Mouse (Mus musculus) liver, embryonic 14.5 days (tissue): Measurements from ENCODE around the gene 9530002B09Rik. TPM values are rescaled to one million over a fixed set of nuclear protein-coding genes. Genes with fewer than 3 reads are reported as not detected.

Source experiments
- ATAC-seq: fragments of 200-750 bp; cut with Nextera tagmentation; 2 replicates; pipeline ENCODE4 v1.8.0; 2017; ENCODE audit warnings: moderate number of reproducible peaks, mild to moderate bottlenecking, moderate library complexity; ENCODE audit not compliant: insufficient read depth
- DNase-seq, 3 experiments: peaks; one replicate each; pipeline ENCODE4 v3.0.0-alpha.2; 2012 to 2013; ENCODE audit warnings: low read depth in 3 of 3, low spot score in 3 of 3
- H3K27ac ChIP-seq: fragments of 300-500 bp; sonication (generic); 2 replicates; pipeline ENCODE4 v1.5.1; 2014; ENCODE audit warnings: moderate library complexity, mild to moderate bottlenecking, control low read depth, inconsistent platforms
- H3K27me3 ChIP-seq: fragments of 300-500 bp; sonication (generic); 2 replicates; pipeline ENCODE4 v1.6.1; 2014; ENCODE audit warnings: mild to moderate bottlenecking, low read length, moderate library complexity; ENCODE audit not compliant: control insufficient read depth, insufficient read depth
- H3K36me3 ChIP-seq: fragments of 300-500 bp; sonication (generic); replicated peaks from 2 replicates; pipeline ENCODE4 v1.6.1; 2014; ENCODE audit warnings: low read depth; ENCODE audit not compliant: control insufficient read depth, insufficient read depth
- H3K4me1 ChIP-seq, 2 experiments: fragments of 200-500 bp in 1 of 2; fragments of 300-500 bp in 1 of 2; sonication (generic) in 1 of 2; replicated peaks; 2 replicates each; pipeline ENCODE4 v1.6.1; 2012 to 2014; ENCODE audit warnings: antibody characterized with exemption in 1 of 2, inconsistent platforms in 1 of 2, low read length in 1 of 2; ENCODE audit not compliant: control insufficient read depth in 2 of 2, insufficient read depth in 2 of 2
- H3K4me2 ChIP-seq: fragments of 300-500 bp; sonication (generic); 2 replicates; pipeline ENCODE4 v1.6.1; 2014; ENCODE audit warnings: low read depth, mild to moderate bottlenecking, control low read depth, moderate library complexity
- H3K4me3 ChIP-seq, 2 experiments: fragments of 200-500 bp in 1 of 2; fragments of 300-500 bp in 1 of 2; sonication (generic) in 1 of 2; 2 replicates each; pipeline ENCODE4 v1.5.1; 2012 to 2014; ENCODE audit warnings: low read depth in 2 of 2, low read length in 2 of 2, mild to moderate bottlenecking in 2 of 2, control low read depth in 1 of 2, inconsistent platforms in 1 of 2, moderate library complexity in 1 of 2; ENCODE audit not compliant: insufficient read depth in 1 of 2
- H3K9ac ChIP-seq: fragments of 300-500 bp; sonication (generic); replicated peaks from 2 replicates; pipeline ENCODE4 v1.6.1; 2014; ENCODE audit warnings: mild to moderate bottlenecking, control low read depth, moderate library complexity
- H3K9me3 ChIP-seq: fragments of 300-500 bp; sonication (generic); 2 replicates; pipeline ENCODE4 v1.6.1; 2016; ENCODE audit warnings: low read length, mixed read lengths; ENCODE audit not compliant: control insufficient read depth
- CTCF ChIP-seq: IDR thresholded peaks from 2 replicates; pipeline ENCODE4 v1.5.1; 2016; ENCODE audit warnings: antibody characterized with exemption, low read depth, control low read depth
- EP300 ChIP-seq: IDR thresholded peaks from 2 replicates; pipeline ENCODE4 v1.6.1; 2016; ENCODE audit warnings: antibody characterized with exemption, low read depth
- polyA plus RNA-seq, 2 experiments: library from polyadenylated mRNA; depleted of rRNA in 1 of 2; stranded (reverse) in 1 of 2; unstranded in 1 of 2; fragments of >200 nt; fragmentation: Nextera tagmentation in 1 of 2; extraction: Ambion mirVana in 1 of 2; gene quantifications; 2 replicates each; pipeline versions ENCODE4 v1.2.1 to v1.2.3; 2012 to 2014

Gene 9530002B09Rik
- not detected in 2 replicates for polyA plus RNA-seq (2012; rRNA removed)
- polyA plus RNA-seq (2014; fragmentation: Nextera tagmentation; extraction: Ambion mirVana) = not detected in 2 replicates

GRCm38 (mm10) chr4:122688975-122689374, at the start of gene 9530002B09Rik:
9530002B09Rik (plus strand) TSS chr4:122689275.
- DNase-seq = no peak
- Histone ChIP-seq H3K27me3 (no peaks in the 10 kb centered on the region), H3K9ac (no peak within 1 kb of the TSS), H3K4me3 (no peak within 1 kb of the TSS), H3K4me1 (no peaks in the 10 kb centered on the region), H3K36me3 (no peaks in the 10 kb centered on the region), H3K4me2 (no peak within 1 kb of the TSS), H3K27ac (no peak within 1 kb of the TSS), H3K9me3 (no peaks in the 10 kb centered on the region)
- TF ChIP-seq CTCF (no peak), EP300 (no peak)
- ATAC-seq = no peak

Other genes with a start within 250 kb of the 9530002B09Rik start
- 6.9 and 10.4 TPM in 2 replicates for gene Ppt1, start 147.0 kb downstream of the 9530002B09Rik start, polyA plus RNA-seq (2012; rRNA removed)
- gene Ppt1, start 147.0 kb downstream of the 9530002B09Rik start, polyA plus RNA-seq (2014; fragmentation: Nextera tagmentation; extraction: Ambion mirVana) = 17.6 and 17.9 TPM in 2 replicates
- gene Cap1, start 196.8 kb downstream of the 9530002B09Rik start, polyA plus RNA-seq (2012; rRNA removed) = 24.2 and 28.3 TPM in 2 replicates
- 26.8 and 27.3 TPM in 2 replicates for gene Cap1, start 196.8 kb downstream of the 9530002B09Rik start, polyA plus RNA-seq (2014; fragmentation: Nextera tagmentation; extraction: Ambion mirVana)